Mouse (Mus musculus) stomach, embryonic 14.5 days (tissue): ENCODE results near the gene Frmd4a. TPM values are rescaled to one million over a fixed set of nuclear protein-coding genes. Genes with fewer than 3 reads are reported as not detected.

Experiments
- ATAC-seq: fragments of 200-750 bp; cut with Nextera tagmentation; 2 replicates; pipeline ENCODE4 v1.8.0; 2017; ENCODE audit warnings: low read depth, moderate TSS enrichment; ENCODE audit not compliant: insufficient number of reproducible peaks, insufficient read depth, low FRiP score
- H3K27ac ChIP-seq: fragments of 300-500 bp; sonication (generic); 2 replicates; pipeline ENCODE4 v1.5.1; 2014; ENCODE audit warnings: mild to moderate bottlenecking, low read length, moderate library complexity, mixed read lengths
- H3K27me3 ChIP-seq: fragments of 300-500 bp; sonication (generic); 2 replicates; pipeline ENCODE4 v1.6.1; 2014; ENCODE audit warnings: low read length, control low read depth, mixed read lengths; ENCODE audit not compliant: control insufficient read depth, insufficient read depth
- H3K36me3 ChIP-seq: fragments of 300-500 bp; sonication (generic); 2 replicates; pipeline ENCODE4 v1.6.1; 2014; ENCODE audit warnings: mild to moderate bottlenecking, control low read depth, low read length, moderate library complexity, mixed read lengths; ENCODE audit not compliant: control insufficient read depth, insufficient read depth
- H3K4me1 ChIP-seq: fragments of 300-500 bp; sonication (generic); 2 replicates; pipeline ENCODE4 v1.6.1; 2014; ENCODE audit warnings: low read length, control low read depth, mixed read lengths; ENCODE audit not compliant: control insufficient read depth, insufficient read depth
- H3K4me2 ChIP-seq: fragments of 300-500 bp; sonication (generic); replicated peaks from 2 replicates; pipeline ENCODE4 v1.6.1; 2014; ENCODE audit warnings: low read depth, low read length, control low read depth
- H3K4me3 ChIP-seq: fragments of 300-500 bp; sonication (generic); 2 replicates; pipeline ENCODE4 v1.5.1; 2014; ENCODE audit warnings: low read depth, low read length, control low read depth
- H3K9ac ChIP-seq: fragments of 300-500 bp; sonication (generic); replicated peaks from 2 replicates; pipeline ENCODE4 v1.6.1; 2014; ENCODE audit warnings: low read depth, mild to moderate bottlenecking, control low read depth, low read length, moderate library complexity, mixed read lengths
- H3K9me3 ChIP-seq: fragments of 300-500 bp; sonication (generic); 2 replicates; pipeline ENCODE4 v1.6.1; 2016; ENCODE audit warnings: low read depth, low read length, control low read depth; ENCODE audit not compliant: control insufficient read depth
- WGBS: fragments of 180-500 bp; shearing (Covaris S2); extraction: QIAGEN DNeasy Blood & Tissue Kit; methylation state at CpG from one replicate; pipeline ENCODE4 v1.1.7; 2014; 5-methylcytosine and 5-hydroxymethylcytosine counted together
- polyA plus RNA-seq: library from polyadenylated mRNA; unstranded; fragments of >200 nt; fragmentation: Nextera tagmentation; extraction: Ambion mirVana; gene quantifications from 2 replicates; pipeline ENCODE4 v1.2.1, GENCODE M21; 2014

The Frmd4a gene
- polyA plus RNA-seq, 1 experiment from 2014 or later = 42.4 TPM

- Histone ChIP-seq H3K9ac (no peak overlapping the region), H3K36me3 (no peaks in the 10 kb centered on the region), H3K4me1 (peaks cover 10% of the 10 kb centered on the region; the same call in 1 of the 2 replicates), H3K27ac (no peak overlapping the region), H3K4me2 (no peak overlapping the region), H3K9me3 (no peaks in the 10 kb centered on the region), H3K27me3 (no peaks in the 10 kb centered on the region), H3K4me3 (no peak overlapping the region)
- no peak for ATAC-seq
- WGBS = 66% methylated on average over 3 of the region's 3 CpGs
Measured at GRCm38 (mm10) chr2:4339530-4340218, 322.2 kb downstream of the Frmd4a start.

GRCm38 (mm10) chr2:4340378-4340777, 322.9 kb downstream of the Frmd4a start:
- Histone ChIP-seq H3K27me3 (no peaks in the 10 kb centered on the region), H3K9ac (no peak overlapping the region), H3K27ac (no peak overlapping the region), H3K9me3 (no peaks in the 10 kb centered on the region), H3K4me2 (no peak overlapping the region), H3K4me1 (peaks cover 8% of the 10 kb centered on the region; the same call in 1 of the 2 replicates), H3K4me3 (no peak overlapping the region), H3K36me3 (no peaks in the 10 kb centered on the region)
- no peak for ATAC-seq
- 64% methylated on average over 10 of the region's 10 CpGs for WGBS

DNA sequence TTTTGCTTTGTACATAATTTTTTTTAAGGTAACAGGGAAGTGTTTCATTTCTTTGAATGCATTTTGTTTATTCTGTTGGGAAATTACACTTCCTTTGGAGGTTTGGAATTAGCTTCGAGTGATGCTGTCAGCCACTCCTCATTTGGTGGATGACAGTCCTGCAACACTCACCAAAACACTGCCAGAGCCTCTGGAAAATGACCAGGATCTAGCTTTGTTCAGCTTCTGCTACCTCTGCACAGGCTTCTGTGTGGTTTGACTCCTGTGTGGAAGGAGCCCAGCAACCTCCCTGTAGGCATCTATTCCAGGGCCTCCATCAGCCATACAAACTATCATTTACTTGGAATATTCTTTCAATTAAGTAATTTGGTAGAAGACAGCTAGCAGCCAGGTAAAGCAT, 323.6 kb downstream of the Frmd4a start:
- Histone ChIP-seq H3K4me1 (peaks cover 10% of the 10 kb centered on the region; the same call in 1 of the 2 replicates), H3K4me3 (no peak overlapping the region), H3K27ac (no peak overlapping the region), H3K27me3 (no peaks in the 10 kb centered on the region), H3K9ac (no peak overlapping the region), H3K4me2 (no peak overlapping the region), H3K9me3 (no peaks in the 10 kb centered on the region), H3K36me3 (no peaks in the 10 kb centered on the region)
- ATAC-seq = no peak
- 28% methylated on average over 1 of the region's 1 CpGs for WGBS

- Histone ChIP-seq H3K9me3 (no peaks in the 10 kb centered on the region), H3K4me3 (no peak overlapping the region), H3K27me3 (no peaks in the 10 kb centered on the region), H3K27ac (no peak overlapping the region), H3K9ac (no peak overlapping the region), H3K36me3 (no peaks in the 10 kb centered on the region), H3K4me1 (peaks cover 11% of the 10 kb centered on the region; the same call in 1 of the 2 replicates), H3K4me2 (no peak overlapping the region)
- ATAC-seq = no peak
- 53% methylated on average over 7 of the region's 7 CpGs for WGBS
Measured at GRCm38 (mm10) chr2:4342005-4342404, 324.5 kb downstream of the Frmd4a start.

- Histone ChIP-seq H3K27me3 (no peaks in the 10 kb centered on the region), H3K36me3 (no peaks in the 10 kb centered on the region), H3K4me1 (peaks cover 11% of the 10 kb centered on the region; the same call in 1 of the 2 replicates), H3K4me3 (no peak overlapping the region), H3K9me3 (no peaks in the 10 kb centered on the region), H3K27ac (no peak overlapping the region), H3K4me2 (no peak overlapping the region), H3K9ac (no peak overlapping the region)
- no peak for ATAC-seq
- 82% methylated on average over 5 of the region's 5 CpGs for WGBS
Measured at GRCm38 (mm10) chr2:4344411-4344810, 326.9 kb downstream of the Frmd4a start.

DNA sequence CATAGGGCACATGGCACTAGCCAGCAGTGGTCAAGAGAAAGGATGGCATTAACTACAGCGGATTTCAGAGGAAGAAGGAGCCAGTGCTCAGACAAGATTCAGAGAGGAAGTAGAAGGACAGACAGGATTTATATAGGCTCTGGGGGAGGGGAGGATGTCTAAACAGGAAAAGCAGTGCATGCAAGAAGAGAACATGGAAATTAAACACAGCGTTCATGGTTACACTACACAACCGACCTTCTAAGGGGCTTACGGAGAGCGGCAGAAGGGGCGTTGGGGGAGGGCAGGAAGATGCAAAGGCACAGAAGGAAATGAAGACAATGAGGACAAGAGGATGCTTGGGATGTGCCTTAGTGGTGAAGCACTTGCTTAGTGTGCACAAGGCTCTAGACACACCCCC, 328.7 kb downstream of the Frmd4a start:
- Histone ChIP-seq H3K4me1 (peaks cover 8% of the 10 kb centered on the region; the same call in 1 of the 2 replicates), H3K4me2 (no peak overlapping the region), H3K36me3 (no peaks in the 10 kb centered on the region), H3K9ac (no peak overlapping the region), H3K27ac (no peak overlapping the region), H3K4me3 (no peak overlapping the region), H3K9me3 (no peaks in the 10 kb centered on the region), H3K27me3 (no peaks in the 10 kb centered on the region)
- WGBS = 55% methylated on average over 6 of the region's 6 CpGs
- no peak for ATAC-seq

GRCm38 (mm10) chr2:4346953-4347352, 329.4 kb downstream of the Frmd4a start:
- no peak overlapping the region for H3K9ac ChIP-seq
- no peak for ATAC-seq
- 71% methylated on average over 1 of the region's 1 CpGs for WGBS

GRCm38 (mm10) chr2:4347782-4348181, 330.3 kb downstream of the Frmd4a start:
- ATAC-seq = no peak
- whole genome bisulfite sequencing = 15% methylated on average over 3 of the region's 3 CpGs
- H3K4me2 ChIP-seq = no peak overlapping the region

More at GRCm38 (mm10) chr2:4346953-4347352, 329.4 kb downstream of the Frmd4a start:
- H3K27ac ChIP-seq = no peak overlapping the region
- H3K4me1 ChIP-seq = peaks cover 8% of the 10 kb centered on the region; the same call in 1 of the 2 replicates
- no peak overlapping the region for H3K4me3 ChIP-seq
- no peaks in the 10 kb centered on the region for H3K36me3 ChIP-seq
- H3K9me3 ChIP-seq = no peaks in the 10 kb centered on the region
- H3K4me2 ChIP-seq = no peak overlapping the region
- no peaks in the 10 kb centered on the region for H3K27me3 ChIP-seq

GRCm38 (mm10) chr2:4348509-4348908, 331.0 kb downstream of the Frmd4a start:
- no peaks in the 10 kb centered on the region for H3K27me3 ChIP-seq
- H3K4me1 ChIP-seq = peaks cover 8% of the 10 kb centered on the region; the same call in 1 of the 2 replicates
- ATAC-seq = no peak
- no peaks in the 10 kb centered on the region for H3K9me3 ChIP-seq
- 65% methylated on average over 5 of the region's 5 CpGs for WGBS
- H3K9ac ChIP-seq = no peak overlapping the region
- H3K4me2 ChIP-seq = no peak overlapping the region
- no peak overlapping the region for H3K27ac ChIP-seq
- H3K36me3 ChIP-seq = no peaks in the 10 kb centered on the region
- no peak overlapping the region for H3K4me3 ChIP-seq

More at GRCm38 (mm10) chr2:4347782-4348181, 330.3 kb downstream of the Frmd4a start:
- no peaks in the 10 kb centered on the region for H3K36me3 ChIP-seq
- no peak overlapping the region for H3K27ac ChIP-seq
- H3K27me3 ChIP-seq = no peaks in the 10 kb centered on the region
- H3K4me1 ChIP-seq = peaks cover 8% of the 10 kb centered on the region; the same call in 1 of the 2 replicates
- no peak overlapping the region for H3K4me3 ChIP-seq
- H3K9ac ChIP-seq = no peak overlapping the region
- H3K9me3 ChIP-seq = no peaks in the 10 kb centered on the region
